Mouse (Mus musculus) neural tube, embryonic 15.5 days (tissue): ENCODE data around the gene Mta1. TPM values are rescaled to one million over a fixed set of nuclear protein-coding genes. Genes with fewer than 3 reads are reported as not detected.

ENCODE experiments used
- ATAC-seq: fragments of 200-750 bp; cut with Nextera tagmentation; 2 replicates; pipeline ENCODE4 v1.8.0; 2017; ENCODE audit warnings: mild to moderate bottlenecking, moderate TSS enrichment, moderate library complexity; ENCODE audit not compliant: low FRiP score
- H3K27ac ChIP-seq: fragments of 300-500 bp; sonication (generic); replicated peaks from 2 replicates; pipeline ENCODE4 v1.5.1; 2015; ENCODE audit warnings: mild to moderate bottlenecking, inconsistent platforms
- H3K27me3 ChIP-seq: fragments of 300-500 bp; sonication (generic); replicated peaks from 2 replicates; pipeline ENCODE4 v1.6.1; 2015; ENCODE audit warnings: inconsistent platforms
- H3K36me3 ChIP-seq: fragments of 300-500 bp; sonication (generic); 2 replicates; pipeline ENCODE4 v1.6.1; 2015; ENCODE audit warnings: inconsistent platforms
- H3K4me1 ChIP-seq: fragments of 300-500 bp; sonication (generic); 2 replicates; pipeline ENCODE4 v1.6.1; 2015; ENCODE audit warnings: inconsistent platforms
- H3K4me2 ChIP-seq: fragments of 300-500 bp; sonication (generic); 2 replicates; pipeline ENCODE4 v1.6.1; 2015; ENCODE audit warnings: inconsistent platforms, mild to moderate bottlenecking, moderate library complexity
- H3K4me3 ChIP-seq: fragments of 300-500 bp; sonication (generic); replicated peaks from 2 replicates; pipeline ENCODE4 v1.5.1; 2015; ENCODE audit warnings: mild to moderate bottlenecking, inconsistent platforms
- H3K9ac ChIP-seq: fragments of 300-500 bp; sonication (generic); replicated peaks from 2 replicates; pipeline ENCODE4 v1.6.1; 2015; ENCODE audit warnings: mild to moderate bottlenecking, inconsistent platforms
- H3K9me3 ChIP-seq: fragments of 300-500 bp; sonication (generic); replicated peaks from 2 replicates; pipeline ENCODE4 v1.6.1; 2016; ENCODE audit warnings: inconsistent platforms
- WGBS: fragments of 180-500 bp; shearing (Covaris S2); methylation state at CpG from one replicate; pipeline ENCODE4 v1.1.7; 2015; ENCODE audit warnings: mixed read lengths; 5-methylcytosine and 5-hydroxymethylcytosine counted together
- polyA plus RNA-seq: library from polyadenylated mRNA; unstranded; fragments of >200 nt; fragmentation: Nextera tagmentation; extraction: Ambion mirVana; gene quantifications from 2 replicates; pipeline ENCODE4 v1.2.1, GENCODE M21; 2015

Gene Mta1
- polyA plus RNA-seq, 1 experiment from 2014 or later = 14.3 TPM

DNA sequence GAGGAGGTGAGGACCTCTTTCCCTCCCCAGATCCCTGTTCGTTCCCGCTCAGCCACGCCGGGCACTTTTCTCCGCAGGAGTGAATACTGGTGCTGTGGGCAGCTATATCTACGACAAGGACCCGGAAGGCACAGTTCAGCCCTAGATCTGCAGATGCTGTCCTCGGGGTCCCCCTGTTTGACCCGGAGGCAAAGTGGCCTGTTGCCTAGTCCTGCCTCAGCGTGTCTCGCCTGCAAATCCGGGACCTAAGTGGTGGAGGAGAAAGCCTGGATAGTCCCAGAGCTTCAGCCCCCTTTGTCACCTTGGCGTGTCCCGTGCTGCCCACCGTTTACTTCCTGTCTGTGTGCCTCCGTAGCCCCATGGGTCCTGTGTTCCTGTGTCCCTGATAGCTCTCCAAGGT lies 46.8 kb downstream of the Mta1 start:
- no peak overlapping the region for H3K4me3 ChIP-seq
- ATAC-seq = no peak
- no peak overlapping the region for H3K4me2 ChIP-seq
- H3K4me1 ChIP-seq = peaks cover 61% of the 10 kb centered on the region
- peaks cover 4% of the 10 kb centered on the region; the same call in 1 of the 2 replicates for H3K27me3 ChIP-seq
- peaks cover 21% of the 10 kb centered on the region for H3K36me3 ChIP-seq
- H3K27ac ChIP-seq = no peak overlapping the region
- 91% methylated on average over 16 of the region's 16 CpGs for WGBS
- no peaks in the 10 kb centered on the region for H3K9me3 ChIP-seq
- H3K9ac ChIP-seq = no peak overlapping the region

- no peak overlapping the region for H3K9ac ChIP-seq
- H3K4me3 ChIP-seq = no peak overlapping the region
- no peaks in the 10 kb centered on the region for H3K9me3 ChIP-seq
- H3K27ac ChIP-seq = no peak overlapping the region
- 90% methylated on average over 5 of the region's 5 CpGs for WGBS
- peaks cover 60% of the 10 kb centered on the region for H3K4me1 ChIP-seq
- peaks cover 21% of the 10 kb centered on the region for H3K36me3 ChIP-seq
- H3K4me2 ChIP-seq = no peak overlapping the region
- H3K27me3 ChIP-seq = peaks cover 7% of the 10 kb centered on the region; the same call in 1 of the 2 replicates
- ATAC-seq = no peak
Observed at GRCm38 (mm10) chr12:113145591-113145990, 47.5 kb downstream of the Mta1 start.

GRCm38 (mm10) chr12:113146112-113147057 lies 48.3 kb downstream of the Mta1 start, which contains the start of gene Crip1:
TSS of gene Crip1 (plus strand) at chr12:113146316.
- 9% methylated on average over 45 of the region's 45 CpGs for WGBS
- peaks cover 57% of the 10 kb centered on the region for H3K4me1 ChIP-seq
- peaks cover 21% of the 10 kb centered on the region for H3K36me3 ChIP-seq
- H3K4me2 ChIP-seq = peak within 1 kb of the TSS; percentile 40
- H3K27me3 ChIP-seq = peaks cover 15% of the 10 kb centered on the region
- H3K9ac ChIP-seq = no peak within 1 kb of the TSS
- H3K9me3 ChIP-seq = no peaks in the 10 kb centered on the region
- H3K27ac ChIP-seq = peak within 1 kb of the TSS; percentile 37
- no peak within 1 kb of the TSS for H3K4me3 ChIP-seq
- ATAC-seq = no peak

DNA sequence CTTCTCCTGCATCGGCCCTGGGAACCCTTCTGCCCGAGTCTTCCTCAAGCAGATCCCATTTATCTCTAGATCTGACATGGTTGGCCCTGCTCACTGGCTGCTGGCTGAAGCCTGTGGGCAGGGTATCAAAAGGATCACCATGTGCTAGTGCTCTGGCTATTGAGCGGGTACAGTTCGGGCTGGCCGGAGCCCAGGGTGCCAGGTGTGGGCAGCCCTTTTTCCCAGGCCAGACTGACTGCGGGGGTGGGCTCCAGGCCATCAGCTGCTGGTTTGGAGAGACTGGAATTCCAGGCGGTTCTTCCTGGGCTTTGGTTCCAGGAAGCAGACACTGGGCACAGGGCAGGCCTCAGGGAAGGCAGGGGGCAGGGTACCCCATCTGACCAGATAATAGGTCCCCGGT lies 49.4 kb downstream of the Mta1 start:
- Histone ChIP-seq H3K4me1 (peaks cover 54% of the 10 kb centered on the region), H3K36me3 (peaks cover 21% of the 10 kb centered on the region), H3K27ac (peak overlapping the region; percentile 37; the same call in 1 of the 2 replicates), H3K4me3 (no peak overlapping the region), H3K9ac (no peak overlapping the region), H3K4me2 (no peak overlapping the region), H3K27me3 (peaks cover 19% of the 10 kb centered on the region), H3K9me3 (no peaks in the 10 kb centered on the region)
- WGBS = 59% methylated on average over 8 of the region's 8 CpGs
- ATAC-seq = no peak

DNA sequence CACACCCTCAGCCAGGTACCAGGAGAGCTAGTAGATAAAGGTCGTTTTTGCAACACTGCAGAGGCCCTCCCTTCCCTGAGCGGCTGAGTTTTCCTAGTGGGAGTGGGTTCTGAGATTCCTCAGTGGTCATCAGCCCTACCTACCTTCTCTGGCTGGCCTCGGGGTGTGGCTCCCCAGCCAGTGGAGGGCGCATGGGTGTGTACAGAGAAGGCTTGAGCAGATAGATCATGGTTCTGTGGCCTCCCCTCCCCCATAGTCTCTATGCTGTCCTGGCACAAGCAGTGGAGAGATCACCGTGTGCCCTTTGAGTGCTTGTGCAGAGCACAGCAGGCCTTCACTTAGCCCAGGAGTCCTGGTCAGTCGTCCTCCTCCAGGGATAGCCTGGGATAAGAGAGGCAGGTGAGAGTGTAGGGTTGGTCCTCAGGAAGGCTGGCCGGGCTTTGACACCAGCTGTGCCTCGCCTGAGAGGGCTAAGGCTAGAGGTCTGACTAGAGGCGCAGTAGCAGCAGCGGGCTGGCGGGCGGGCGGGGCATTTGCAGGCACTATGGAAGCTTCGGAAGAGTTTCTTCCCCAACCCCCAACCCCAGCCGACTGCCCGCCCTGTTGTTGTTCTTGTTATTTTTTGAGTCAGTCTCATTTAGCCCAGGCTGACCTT lies 50.4 kb downstream of the Mta1 start:
- no peaks in the 10 kb centered on the region for H3K9me3 ChIP-seq
- no peak overlapping the region for H3K4me3 ChIP-seq
- peaks cover 44% of the 10 kb centered on the region for H3K4me1 ChIP-seq
- H3K4me2 ChIP-seq = no peak overlapping the region
- WGBS = 45% methylated on average over 16 of the region's 16 CpGs
- no peak overlapping the region for H3K27ac ChIP-seq
- ATAC-seq = no peak
- H3K9ac ChIP-seq = no peak overlapping the region
- H3K36me3 ChIP-seq = peaks cover 21% of the 10 kb centered on the region
- H3K27me3 ChIP-seq = peaks cover 26% of the 10 kb centered on the region

- Histone ChIP-seq H3K27ac (no peak overlapping the region), H3K9ac (no peak overlapping the region), H3K4me3 (no peak overlapping the region), H3K27me3 (peaks cover 28% of the 10 kb centered on the region), H3K4me1 (peaks cover 36% of the 10 kb centered on the region), H3K36me3 (peaks cover 13% of the 10 kb centered on the region), H3K4me2 (no peak overlapping the region), H3K9me3 (no peaks in the 10 kb centered on the region)
- no peak for ATAC-seq
- WGBS = 59% methylated on average over 4 of the region's 4 CpGs
Observed at GRCm38 (mm10) chr12:113149341-113149740, 51.3 kb downstream of the Mta1 start.

DNA sequence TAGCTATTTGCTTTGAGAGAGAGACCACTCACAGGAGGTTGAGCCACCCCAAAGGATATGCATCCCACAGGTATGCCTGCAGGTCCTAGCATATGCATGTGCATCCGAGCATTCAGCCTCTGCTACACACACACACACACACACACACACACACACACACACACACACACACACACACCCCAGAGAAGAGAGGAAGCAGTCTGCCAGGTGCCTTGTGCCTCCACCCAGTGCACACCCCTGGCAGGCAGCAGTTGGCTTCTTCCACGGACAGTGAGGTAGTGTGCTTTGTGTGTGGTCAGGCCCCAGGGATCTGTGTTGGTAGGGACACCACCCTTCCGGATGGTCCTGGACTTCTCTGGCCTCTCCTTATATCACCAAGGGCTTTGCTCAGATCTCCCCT lies 51.8 kb downstream of the Mta1 start:
- no peaks in the 10 kb centered on the region for H3K9me3 ChIP-seq
- H3K4me2 ChIP-seq = no peak overlapping the region
- peaks cover 7% of the 10 kb centered on the region for H3K36me3 ChIP-seq
- H3K4me1 ChIP-seq = peaks cover 39% of the 10 kb centered on the region
- peaks cover 28% of the 10 kb centered on the region for H3K27me3 ChIP-seq
- ATAC-seq = no peak
- H3K27ac ChIP-seq = no peak overlapping the region
- WGBS = 75% methylated on average over 3 of the region's 3 CpGs
- no peak overlapping the region for H3K4me3 ChIP-seq
- H3K9ac ChIP-seq = no peak overlapping the region

GRCm38 (mm10) chr12:113150591-113150990 lies 52.5 kb downstream of the Mta1 start:
- 80% methylated on average over 4 of the region's 4 CpGs for WGBS
- Histone ChIP-seq H3K9ac (no peak overlapping the region), H3K4me3 (no peak overlapping the region), H3K4me1 (peaks cover 46% of the 10 kb centered on the region), H3K27me3 (peaks cover 28% of the 10 kb centered on the region), H3K9me3 (no peaks in the 10 kb centered on the region), H3K27ac (no peak overlapping the region), H3K4me2 (no peak overlapping the region), H3K36me3 (0 out of 2 replicates have a peak, but pooled peaks cover 2% of the 10 kb centered on the region)
- ATAC-seq = no peak

DNA sequence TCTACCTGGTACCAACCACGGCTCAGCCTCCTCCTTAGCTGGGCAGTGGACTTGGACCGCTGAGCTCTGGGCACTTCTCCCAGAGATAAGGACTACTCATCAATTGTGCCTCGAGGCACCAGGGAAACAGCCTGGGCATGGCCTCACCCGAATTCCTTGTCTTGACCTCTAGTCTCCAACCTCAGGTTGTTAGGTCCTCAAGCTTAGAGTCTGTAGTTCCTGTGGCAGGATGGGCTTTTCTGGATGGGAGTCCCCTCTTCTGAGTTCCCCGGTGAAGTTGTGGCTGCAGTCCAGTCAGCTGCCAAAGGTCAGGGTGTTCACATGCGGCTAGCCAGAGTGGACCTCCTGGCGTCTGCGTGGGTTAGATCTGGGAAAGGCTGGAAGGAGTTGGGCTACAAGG lies 53.0 kb downstream of the Mta1 start:
- ATAC-seq = no peak
- H3K27me3 ChIP-seq = peaks cover 28% of the 10 kb centered on the region
- H3K9me3 ChIP-seq = no peaks in the 10 kb centered on the region
- no peaks in the 10 kb centered on the region for H3K36me3 ChIP-seq
- 79% methylated on average over 8 of the region's 8 CpGs for WGBS
- no peak overlapping the region for H3K27ac ChIP-seq
- peaks cover 48% of the 10 kb centered on the region for H3K4me1 ChIP-seq
- no peak overlapping the region; the same call in 1 of the 2 replicates for H3K4me2 ChIP-seq
- no peak overlapping the region for H3K9ac ChIP-seq
- H3K4me3 ChIP-seq = no peak overlapping the region

GRCm38 (mm10) chr12:113151661-113152271 lies 53.7 kb downstream of the Mta1 start:
- Histone ChIP-seq H3K36me3 (no peaks in the 10 kb centered on the region), H3K9ac (0 out of 2 replicates have a peak overlapping the region, but pooled peaks have one; percentile 31), H3K4me1 (peaks cover 44% of the 10 kb centered on the region), H3K27ac (no peak overlapping the region), H3K4me2 (peak overlapping the region; percentile 67), H3K9me3 (no peaks in the 10 kb centered on the region), H3K4me3 (peak overlapping the region; percentile 37), H3K27me3 (peaks cover 25% of the 10 kb centered on the region)
- under 1% methylated on average over 36 of the region's 36 CpGs for WGBS
- no peak for ATAC-seq

- H3K9me3 ChIP-seq = no peaks in the 10 kb centered on the region
- 29% methylated on average over 19 of the region's 19 CpGs for WGBS
- no peaks in the 10 kb centered on the region for H3K36me3 ChIP-seq
- peaks cover 47% of the 10 kb centered on the region for H3K4me1 ChIP-seq
- H3K4me3 ChIP-seq = peak overlapping the region; percentile 37
- H3K4me2 ChIP-seq = peak overlapping the region; percentile 67
- no peak for ATAC-seq
- peaks cover 25% of the 10 kb centered on the region for H3K27me3 ChIP-seq
- H3K27ac ChIP-seq = no peak overlapping the region
- 0 out of 2 replicates have a peak overlapping the region, but pooled peaks have one; percentile 31 for H3K9ac ChIP-seq
Observed at GRCm38 (mm10) chr12:113152272-113152661, 54.2 kb downstream of the Mta1 start.
